Mouse (Mus musculus) gastrocnemius, postnatal 14 days (tissue): ENCODE data around the gene Utp20. TPM values are rescaled to one million over a fixed set of nuclear protein-coding genes. Genes with fewer than 3 reads are reported as not detected.

Source experiments
- DNase-seq: peaks from one replicate; pipeline ENCODE4 v3.0.0; 2021; ENCODE audit warnings: mixed read lengths
- intact Hi-C: fragments of 180-260 bp; cut with DNase I; formaldehyde crosslinking; loops from one replicate; pipeline ENCODE4 v1.15.1; 2025; ENCODE audit warnings: low total_unique reads
- total RNA-seq, 2 experiments: library from RNA; stranded (reverse); gene quantifications; 2 replicates each; pipeline ENCODE4 v1.2.3; 2021

Utp20 gene
- total RNA-seq, 2 experiments from 2014 or later: 8.2 to 9.2 TPM

GRCm38 (mm10) chr10:88728166-88728565 lies 98.4 kb downstream of the Utp20 start:
- intact Hi-C loops: no loop called here
- DNase-seq: no peak

DNA sequence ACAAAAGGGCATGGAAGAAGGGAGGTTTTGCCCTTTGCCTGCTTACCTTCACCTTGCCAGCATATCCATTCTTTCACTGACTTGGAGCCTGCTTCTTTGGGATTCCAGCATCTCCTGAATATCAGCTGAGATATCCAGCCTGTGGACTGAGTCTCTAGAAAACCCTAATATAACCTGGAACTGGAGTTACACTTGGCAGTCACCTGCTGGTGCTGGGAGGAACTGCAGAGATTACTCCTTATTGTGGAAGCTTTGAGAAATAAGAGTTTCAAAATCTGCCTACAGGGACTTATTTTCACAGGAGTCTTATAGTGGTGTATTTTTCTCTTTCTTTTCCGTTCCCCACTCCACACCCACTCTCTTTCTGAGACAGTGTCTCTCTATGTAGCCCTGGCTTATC lies 99.5 kb downstream of the Utp20 start:
- intact Hi-C loops: no loop called here
- no peak for DNase-seq

DNA sequence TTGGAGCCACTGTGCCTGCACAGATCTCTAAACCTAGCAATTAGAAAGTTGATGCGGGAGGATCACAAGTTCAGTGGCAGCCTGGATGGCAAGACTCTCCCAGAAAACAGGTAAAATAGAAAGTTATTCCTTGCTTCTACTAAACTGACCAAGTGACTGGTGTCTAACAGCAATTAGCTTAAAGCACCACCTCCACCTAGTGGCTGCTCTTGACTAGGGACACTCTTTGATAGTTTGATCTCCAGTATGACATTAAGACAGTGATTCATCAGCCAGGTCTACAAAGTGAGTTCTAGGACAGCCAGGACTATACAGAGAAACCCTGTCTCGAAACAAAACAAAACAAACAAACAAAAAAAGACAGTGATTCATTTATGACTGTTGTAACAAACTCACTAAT lies 101.3 kb downstream of the Utp20 start:
- intact Hi-C loops: no loop called here
- no peak for DNase-seq

- DNase-seq: no peak
- intact Hi-C loops: no loop called here
Measured at GRCm38 (mm10) chr10:88719618-88720017, 107.0 kb downstream of the Utp20 start.

- intact Hi-C loops: no loop called here
- no peak for DNase-seq
Measured at GRCm38 (mm10) chr10:88717756-88718025, 108.9 kb downstream of the Utp20 start.

DNA sequence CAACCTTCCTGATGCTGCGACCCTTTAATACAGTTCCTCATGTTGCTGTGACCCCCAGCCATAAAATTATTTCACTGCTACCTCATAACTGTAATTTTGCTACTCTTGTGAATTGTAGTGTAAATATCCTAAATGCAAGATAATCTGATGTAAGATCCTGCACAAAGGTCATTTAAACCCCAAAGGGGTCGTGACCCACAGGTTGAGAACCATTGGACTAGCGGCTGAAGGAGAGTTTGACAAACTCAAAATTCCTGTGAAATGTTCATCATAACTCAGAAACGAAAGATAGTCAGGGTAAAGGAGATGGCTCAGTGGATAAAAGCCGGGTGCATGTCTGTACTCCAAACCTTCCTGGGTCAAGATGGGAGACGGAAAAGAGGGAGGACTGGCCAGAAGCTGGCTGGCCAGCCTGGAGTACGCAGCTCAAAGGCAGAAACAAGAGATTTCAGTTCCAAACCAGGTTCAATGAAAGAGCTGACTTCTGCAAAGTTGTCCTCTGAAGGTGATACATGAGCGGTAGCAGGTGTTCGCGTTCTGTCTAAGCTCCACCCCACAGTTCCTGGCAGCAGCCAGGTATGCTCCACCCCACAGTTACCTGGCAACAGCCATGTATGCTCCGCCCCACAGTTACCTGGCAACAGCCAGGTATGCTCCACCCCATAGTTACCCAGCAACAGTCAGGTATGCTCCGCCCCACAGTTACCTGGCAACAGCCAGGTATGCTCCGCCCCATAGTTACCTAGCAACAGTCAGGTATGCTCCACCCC lies 109.4 kb downstream of the Utp20 start:
- no peak for DNase-seq
- intact Hi-C loops: no loop called here

GRCm38 (mm10) chr10:88715621-88716020 lies 111.0 kb downstream of the Utp20 start:
- intact Hi-C loops: no loop called here

GRCm38 (mm10) chr10:88714744-88715143 lies 111.9 kb downstream of the Utp20 start:
- no peak for DNase-seq
- intact Hi-C loops: no loop called here

More at GRCm38 (mm10) chr10:88715621-88716020, 111.0 kb downstream of the Utp20 start:
- DNase-seq: no peak

GRCm38 (mm10) chr10:88712359-88712758 lies 114.2 kb downstream of the Utp20 start:
- intact Hi-C loops: no loop called here
- no peak for DNase-seq

- intact Hi-C loops: no loop called here
- no peak for DNase-seq
Measured at GRCm38 (mm10) chr10:88708671-88709523, 117.7 kb downstream of the Utp20 start.

DNA sequence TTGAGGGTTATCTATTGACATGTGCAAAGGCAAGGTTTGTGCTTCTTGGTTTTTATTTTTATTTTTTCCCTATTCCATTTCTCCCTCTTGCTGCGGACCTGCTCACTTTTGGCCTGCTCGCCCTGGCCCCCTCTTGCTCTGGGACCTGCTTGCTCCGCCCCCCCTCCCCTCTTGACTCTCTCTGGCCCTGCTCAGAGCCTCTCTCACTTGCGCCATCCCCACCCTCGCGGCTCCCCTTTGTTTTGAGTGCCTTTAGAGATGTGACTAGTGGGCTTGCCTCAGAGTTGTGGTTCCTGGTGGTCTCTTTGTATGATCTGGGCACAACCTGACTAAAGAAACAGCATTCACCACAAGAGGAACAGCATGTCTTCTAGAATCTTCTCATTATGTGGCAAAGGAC lies 125.7 kb downstream of the Utp20 start:
- DNase-seq: no peak
- intact Hi-C loops: no loop called here

Other genes starting within 250 kb of the Utp20 start
- 1,000 to 10,000 TPM; 1,223 to 1,292 TPM for gene Mybpc1, start 221.7 kb downstream of the Utp20 start, total RNA-seq
- not detected for gene Spic, start 141.8 kb downstream of the Utp20 start, total RNA-seq
- 10 to 100 TPM; 70.9 to 77.0 TPM for gene Arl1, start 95.9 kb downstream of the Utp20 start, total RNA-seq
- gene Slc5a8, start 59.2 kb upstream of the Utp20 start, total RNA-seq: not detected